Mouse (Mus musculus) kidney, postnatal 36 days (tissue): Measurements from ENCODE around the gene Maml3.

ENCODE experiments used
- DNase-seq, 2 experiments: peaks; one replicate each; pipeline ENCODE4 v3.0.0; 2021 to 2022; ENCODE audit warnings: mixed read lengths in 2 of 2

Gene Maml3

DNA sequence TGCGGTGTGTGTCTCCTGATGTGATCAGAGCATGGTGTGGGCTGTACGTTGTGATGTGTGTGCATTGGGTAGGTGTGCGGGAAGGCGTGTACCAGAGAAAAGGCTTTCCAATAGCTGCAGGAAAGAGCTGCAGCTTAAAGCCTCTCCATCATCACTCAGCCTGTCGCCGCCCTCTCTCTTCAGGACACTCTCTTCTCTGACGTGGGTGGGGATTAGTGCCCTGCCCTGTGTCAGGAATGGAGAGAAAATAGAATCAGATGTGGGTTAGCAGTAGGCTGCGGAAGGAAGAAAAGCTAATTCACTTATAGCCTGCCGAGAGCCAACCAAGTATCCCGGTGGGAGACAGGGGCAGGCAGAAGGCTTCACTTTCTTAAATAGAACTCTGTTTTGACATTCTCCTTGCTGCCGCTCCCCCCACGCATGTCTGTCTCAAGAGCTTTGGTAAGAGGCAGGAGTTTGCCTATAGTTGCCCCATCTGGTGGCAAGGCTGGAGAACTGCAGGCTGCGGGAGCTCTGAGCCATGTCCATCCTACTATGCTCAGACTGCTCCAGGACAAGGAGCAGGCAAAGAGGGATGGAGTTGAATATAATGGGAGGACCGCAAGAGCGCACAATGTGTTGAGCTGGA lies 456.7 kb downstream of the Maml3 start:
- DNase-seq = peak; percentile 68 to 79

DNA sequence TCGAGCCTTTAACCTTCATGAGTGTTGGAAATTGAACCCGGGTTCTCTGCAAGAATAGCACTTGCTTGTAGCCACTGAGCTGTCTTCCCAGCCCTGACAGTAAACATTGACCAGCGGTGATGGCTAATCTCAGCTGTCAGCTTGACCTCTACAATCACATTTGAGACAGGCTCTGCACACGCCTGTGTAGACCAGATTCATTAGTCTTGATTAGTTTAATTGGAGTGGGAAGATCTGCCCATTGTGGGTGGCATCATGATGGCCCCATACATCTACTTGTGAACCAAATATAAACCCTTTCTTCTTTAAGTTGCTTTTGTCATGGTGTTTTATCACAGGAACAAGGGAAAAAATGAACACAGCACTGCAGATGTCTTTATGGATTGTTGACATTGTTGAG lies 457.5 kb downstream of the Maml3 start:
- DNase-seq = no peak

DNA sequence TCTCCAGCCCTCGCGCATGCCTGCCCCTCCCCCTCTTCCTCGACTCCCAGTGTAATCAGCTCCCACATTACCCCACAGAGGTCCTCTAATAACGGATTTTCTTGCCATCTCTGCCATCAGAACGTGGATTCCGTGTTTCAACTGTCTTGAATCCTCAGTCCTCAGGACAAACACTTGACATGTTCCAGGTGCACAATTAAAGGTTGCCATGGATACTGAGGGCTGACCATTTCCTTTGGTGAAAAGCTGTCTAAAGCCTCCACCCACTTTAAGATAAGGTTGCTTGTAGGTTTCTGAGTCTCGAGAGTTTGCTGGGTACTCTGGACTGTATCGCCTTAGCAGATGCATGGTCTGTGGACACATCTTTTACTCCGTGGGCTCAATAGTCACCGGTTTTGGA lies 458.6 kb downstream of the Maml3 start:
- no peak for DNase-seq

DNA sequence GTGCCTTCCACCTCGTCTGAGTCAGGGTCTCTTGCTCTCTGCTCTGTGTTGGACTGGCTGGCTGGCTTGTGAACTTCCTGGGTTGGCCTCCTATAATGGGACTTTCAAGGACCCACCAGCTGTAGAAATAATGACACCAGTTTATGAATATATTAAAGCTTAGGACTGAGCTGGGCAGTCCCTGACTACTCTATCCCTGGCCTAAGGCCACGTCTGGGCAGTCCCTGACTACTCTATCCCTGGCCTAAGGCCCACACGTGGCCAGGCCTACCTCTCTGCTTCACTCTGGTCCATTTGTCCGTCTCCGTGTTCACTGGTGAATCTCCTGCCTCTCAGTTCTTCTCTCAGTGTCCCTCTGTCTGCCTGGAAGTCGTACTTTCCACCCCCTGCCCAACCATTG lies 459.4 kb downstream of the Maml3 start:
- no peak for DNase-seq

DNA sequence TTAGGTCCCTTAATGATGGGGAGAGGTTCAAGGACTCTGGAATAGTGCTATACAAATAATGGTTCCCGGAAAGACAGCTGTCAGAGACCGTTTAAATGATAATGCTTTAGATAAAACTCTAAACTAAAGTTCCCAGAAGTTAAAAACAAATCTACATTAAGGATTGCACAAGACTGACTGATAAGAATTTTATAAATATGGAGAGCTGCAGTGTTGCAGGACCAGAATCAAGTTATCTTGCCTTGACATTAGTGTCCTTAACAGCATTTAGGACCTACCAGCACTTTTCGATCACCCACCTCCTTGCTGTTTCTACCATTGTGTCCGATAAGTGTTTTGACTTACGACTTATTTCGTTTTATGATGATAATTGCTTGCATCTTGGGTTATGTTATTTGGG lies 466.6 kb downstream of the Maml3 start:
- DNase-seq = no peak

DNA sequence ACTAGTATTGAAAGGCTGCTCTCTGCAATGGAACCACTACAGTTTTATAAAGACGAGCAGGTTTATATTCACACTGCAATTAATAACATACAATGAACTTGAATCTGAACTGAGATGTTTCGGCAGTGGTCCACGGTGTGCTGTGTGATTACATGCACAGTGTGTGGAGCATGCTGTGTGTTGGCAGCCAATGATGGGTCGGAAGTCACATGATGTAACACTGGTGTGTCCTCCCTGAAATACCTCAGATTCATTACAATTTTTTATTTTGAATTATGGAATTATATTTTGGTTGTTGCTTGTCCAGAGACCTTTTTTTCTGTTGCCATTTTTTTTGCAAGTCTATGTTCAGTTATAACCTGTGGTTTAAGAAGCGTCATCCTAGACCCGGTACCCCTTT lies 467.6 kb downstream of the Maml3 start:
- no peak for DNase-seq

DNA sequence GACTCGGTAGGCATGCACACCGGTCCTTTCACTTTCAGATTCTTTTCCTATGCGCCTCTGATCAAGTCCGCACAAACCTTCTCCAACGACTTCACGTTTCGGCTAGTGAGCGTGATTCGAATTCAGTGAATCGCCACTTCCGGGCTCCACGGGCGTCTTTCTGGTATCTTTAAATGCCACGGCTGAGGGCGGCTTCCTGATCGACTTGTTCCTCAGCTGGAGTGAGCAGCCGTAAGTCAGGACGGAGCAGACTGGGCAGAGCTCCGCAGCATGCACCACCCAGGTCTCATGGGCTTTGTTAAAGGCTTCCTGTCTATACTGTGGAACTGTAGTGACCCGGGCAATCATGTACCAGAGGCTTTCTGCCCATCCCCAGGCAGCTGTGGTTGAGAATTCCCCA lies 468.2 kb downstream of the Maml3 start:
- peak; percentile 28 to 34 for DNase-seq

DNA sequence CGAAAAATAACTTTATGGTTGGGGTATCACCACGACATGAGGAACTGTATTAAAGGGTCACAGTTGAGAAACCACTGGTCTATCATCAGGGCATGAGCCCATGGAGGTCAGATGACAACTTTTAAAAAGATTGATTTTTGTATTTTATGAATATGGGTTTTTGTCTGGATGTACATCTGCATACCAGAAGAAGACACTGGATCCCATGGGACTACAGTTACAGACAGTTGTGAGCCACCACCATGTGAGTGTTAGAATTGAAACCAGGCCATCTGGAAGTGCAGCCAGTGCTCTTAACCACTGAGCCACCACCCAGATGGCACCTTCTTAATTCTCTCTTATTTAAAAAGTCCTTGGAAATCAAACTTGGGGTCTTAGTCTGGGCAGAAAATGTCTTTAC lies 468.9 kb downstream of the Maml3 start:
- DNase-seq = no peak
